Mouse (Mus musculus): ENCODE measurements around the gene Ucp1. TPM values are rescaled to one million over a fixed set of nuclear protein-coding genes. Genes with fewer than 3 reads are reported as not detected.

Ucp1 gene
- polyA plus RNA-seq, 2 experiments, result not detected

GRCm38 (mm10) chr8:83342076-83342475, 51.9 kb downstream of the Ucp1 start:
- H3K4me3 ChIP-seq (ENCODE audit: insufficient read depth in 1 of 2, low read depth in 2 of 2, low read length in 2 of 2), result no peak overlapping the region
- no peaks in the 10 kb centered on the region for H3K9me3 ChIP-seq (ENCODE audit: control insufficient read depth, low read length)
- H3K4me1 ChIP-seq (replicated peaks; ENCODE audit: control insufficient read depth in 2 of 2, insufficient read depth in 2 of 2, low read length in 1 of 2), result no peaks in the 10 kb centered on the region
- WGBS (ENCODE audit: insufficient replicate concordance), result 70% methylated on average over 3 of the region's 3 CpGs
- no peak overlapping the region for H3K4me2 ChIP-seq (ENCODE audit: low read depth)
- DNase-seq (ENCODE audit: low read depth in 3 of 3, low spot score in 3 of 3), result no peak
- ATAC-seq (ENCODE audit: insufficient read depth), result no peak
- TF ChIP-seq CTCF (IDR thresholded peaks at IDR 0.05; ENCODE audit: low read depth) (no peak), EP300 (IDR thresholded peaks at IDR 0.05; ENCODE audit: low read depth) (no peak)
- H3K9ac ChIP-seq (replicated peaks), result no peak overlapping the region
- H3K36me3 ChIP-seq (replicated peaks; ENCODE audit: control insufficient read depth, insufficient read depth, low read depth), result no peaks in the 10 kb centered on the region
- no peak overlapping the region for H3K27ac ChIP-seq
- no peaks in the 10 kb centered on the region for H3K27me3 ChIP-seq (ENCODE audit: control insufficient read depth, insufficient read depth, low read length)

GRCm38 (mm10) chr8:83342693-83343092, 52.5 kb downstream of the Ucp1 start:
- Histone ChIP-seq H3K27ac (no peak overlapping the region), H3K27me3 (ENCODE audit: control insufficient read depth, insufficient read depth, low read length) (no peaks in the 10 kb centered on the region), H3K9ac (replicated peaks) (no peak overlapping the region), H3K4me1 (replicated peaks; ENCODE audit: control insufficient read depth in 2 of 2, insufficient read depth in 2 of 2, low read length in 1 of 2) (no peaks in the 10 kb centered on the region), H3K36me3 (replicated peaks; ENCODE audit: control insufficient read depth, insufficient read depth, low read depth) (no peaks in the 10 kb centered on the region), H3K4me3 (ENCODE audit: insufficient read depth in 1 of 2, low read depth in 2 of 2, low read length in 2 of 2) (no peak overlapping the region), H3K4me2 (ENCODE audit: low read depth) (no peak overlapping the region), H3K9me3 (ENCODE audit: control insufficient read depth, low read length) (no peaks in the 10 kb centered on the region)
- TF ChIP-seq EP300 (IDR thresholded peaks at IDR 0.05; ENCODE audit: low read depth), result no peak
- TF ChIP-seq CTCF (IDR thresholded peaks at IDR 0.05; ENCODE audit: low read depth), result peak; percentile 36; the same call in 1 of the 2 replicates
- ATAC-seq (ENCODE audit: insufficient read depth), result no peak
- DNase-seq (ENCODE audit: low read depth in 3 of 3, low spot score in 3 of 3), result no peak

Other genes starting within 250 kb of the Ucp1 start
- gene Tbc1d9, start 125.0 kb upstream of the Ucp1 start, polyA plus RNA-seq (2012; rRNA removed), result 1.1 and 1.3 TPM in 2 replicates
- gene Tbc1d9, start 125.0 kb upstream of the Ucp1 start, polyA plus RNA-seq (2014; fragmentation: Nextera tagmentation; extraction: Ambion mirVana), result 0.43 and 0.92 TPM in 2 replicates
- 0.09 and 0.12 TPM in 2 replicates for gene Gm10645, start 124.2 kb upstream of the Ucp1 start, polyA plus RNA-seq (2012; rRNA removed)
- gene Gm10645, start 124.2 kb upstream of the Ucp1 start, polyA plus RNA-seq (2014; fragmentation: Nextera tagmentation; extraction: Ambion mirVana), result 0.15 TPM in 1 of 2 replicates, not detected in the other
- 2.1 and 2.9 TPM in 2 replicates for gene Elmod2, start 42.1 kb downstream of the Ucp1 start, polyA plus RNA-seq (2012; rRNA removed)
- 6.3 and 6.6 TPM in 2 replicates for gene Elmod2, start 42.1 kb downstream of the Ucp1 start, polyA plus RNA-seq (2014; fragmentation: Nextera tagmentation; extraction: Ambion mirVana)
- gene Mgat4d, start 58.1 kb downstream of the Ucp1 start, polyA plus RNA-seq (2012; rRNA removed), result not detected in 2 replicates
- gene Mgat4d, start 58.1 kb downstream of the Ucp1 start, polyA plus RNA-seq (2014; fragmentation: Nextera tagmentation; extraction: Ambion mirVana), result not detected in 2 replicates
- 0.12 and 0.26 TPM in 2 replicates for gene Clgn, start 99.5 kb downstream of the Ucp1 start, polyA plus RNA-seq (2012; rRNA removed)
- gene Clgn, start 99.5 kb downstream of the Ucp1 start, polyA plus RNA-seq (2014; fragmentation: Nextera tagmentation; extraction: Ambion mirVana), result 0.39 and 0.54 TPM in 2 replicates
- gene Scoc, start 168.0 kb downstream of the Ucp1 start, polyA plus RNA-seq (2012; rRNA removed), result 23.6 and 40.3 TPM in 2 replicates
- 65.5 and 72.5 TPM in 2 replicates for gene Scoc, start 168.0 kb downstream of the Ucp1 start, polyA plus RNA-seq (2014; fragmentation: Nextera tagmentation; extraction: Ambion mirVana)
- not detected in 2 replicates for gene Olfr370, start 245.4 kb downstream of the Ucp1 start, polyA plus RNA-seq (2012; rRNA removed)
- gene Olfr370, start 245.4 kb downstream of the Ucp1 start, polyA plus RNA-seq (2014; fragmentation: Nextera tagmentation; extraction: Ambion mirVana), result not detected in 2 replicates

Measured in liver, embryonic 14.5 days (tissue).